Mouse (Mus musculus) right cerebral cortex, postnatal 10 days (tissue): Measurements from ENCODE around the gene Fign.
A peak's percentile ranks its signal among the peaks of the same experiment; 100 is the strongest.

ENCODE experiments used
- DNase-seq, 2 experiments: peaks; one replicate each; pipeline ENCODE4 v3.0.0; 2021; ENCODE audit warnings: low spot score in 2 of 2

Fign gene

GRCm38 (mm10) chr2:64097937-64098617 lies at the start of gene Fign:
TSS of gene Fign (minus strand) at chr2:64098038.
- peak; percentile 78 to 81 for DNase-seq

- DNase-seq = no peak
Observed at GRCm38 (mm10) chr2:64133597-64133996, 35.8 kb upstream of the Fign start.

GRCm38 (mm10) chr2:64120495-64120894 lies 22.7 kb upstream of the Fign start:
- DNase-seq = no peak

GRCm38 (mm10) chr2:64116613-64117012 lies 18.8 kb upstream of the Fign start:
- DNase-seq = no peak

GRCm38 (mm10) chr2:64111133-64111532 lies 13.3 kb upstream of the Fign start:
- no peak for DNase-seq

- DNase-seq = no peak
Observed at GRCm38 (mm10) chr2:64109860-64110259, 12.0 kb upstream of the Fign start.

GRCm38 (mm10) chr2:64108040-64108439 lies 10.2 kb upstream of the Fign start:
- no peak for DNase-seq

GRCm38 (mm10) chr2:64098618-64099320 lies 931 bp upstream of the Fign start:
- DNase-seq = peak in 1 of 2 experiments; percentile 32

- DNase-seq = no peak
Observed at GRCm38 (mm10) chr2:64096721-64097411, 972 bp downstream of the Fign start.

- DNase-seq = no peak
Observed at GRCm38 (mm10) chr2:64096176-64096575, 1.7 kb downstream of the Fign start.

- DNase-seq = no peak
Observed at GRCm38 (mm10) chr2:64095561-64095960, 2.3 kb downstream of the Fign start.

GRCm38 (mm10) chr2:64093087-64093486 lies 4.8 kb downstream of the Fign start:
- no peak for DNase-seq

- no peak for DNase-seq
Observed at GRCm38 (mm10) chr2:64083853-64084427, 13.9 kb downstream of the Fign start.

GRCm38 (mm10) chr2:64079765-64080164 lies 18.1 kb downstream of the Fign start:
- no peak for DNase-seq

GRCm38 (mm10) chr2:64078551-64078950 lies 19.3 kb downstream of the Fign start:
- DNase-seq = no peak

- DNase-seq = no peak
Observed at GRCm38 (mm10) chr2:64077846-64078245, 20.0 kb downstream of the Fign start.

GRCm38 (mm10) chr2:64075873-64076272 lies 22.0 kb downstream of the Fign start:
- peak in 1 of 2 experiments; percentile 28 for DNase-seq

- DNase-seq = no peak
Observed at GRCm38 (mm10) chr2:64074602-64075389, 23.0 kb downstream of the Fign start.

- DNase-seq = no peak
Observed at GRCm38 (mm10) chr2:64072158-64072557, 25.7 kb downstream of the Fign start.

GRCm38 (mm10) chr2:64069950-64070695 lies 27.7 kb downstream of the Fign start:
- no peak for DNase-seq

- no peak for DNase-seq
Observed at GRCm38 (mm10) chr2:64065511-64065910, 32.3 kb downstream of the Fign start.
